Mouse (Mus musculus): ENCODE data around the gene Wsb2.

GRCm38 (mm10) chr5:117347011-117347410, 10.1 kb upstream of the Wsb2 start:
- TF ChIP-seq CTCF (IDR thresholded peaks at IDR 0.05; ENCODE audit: borderline replicate concordance, control insufficient read depth, extremely low read depth, insufficient read depth, low read length, poor library complexity) (no peak), POLR2A (IDR thresholded peaks at IDR 0.05; ENCODE audit: control insufficient read depth, extremely low read depth, insufficient read depth, low read length, poor library complexity) (no peak)

All from thymus, adult 2 months (tissue).